Mouse (Mus musculus) limb, embryonic 10.5 days (tissue): ENCODE measurements around the gene Mllt3. TPM values are rescaled to one million over a fixed set of nuclear protein-coding genes. Genes with fewer than 3 reads are reported as not detected.
A peak's percentile ranks its signal among the peaks of the same experiment; 100 is the strongest.

Experiments used
- DNase-seq: peaks from one replicate; pipeline ENCODE4 v3.0.0-alpha.2; 2017; ENCODE audit warnings: low spot score
- H3K27ac ChIP-seq: fragments of 300-500 bp; sonication (generic); 2 replicates; pipeline ENCODE4 v1.5.1; 2016; ENCODE audit warnings: mild to moderate bottlenecking
- H3K27me3 ChIP-seq: fragments of 300-500 bp; sonication (generic); 2 replicates; pipeline ENCODE4 v1.6.1; 2016; ENCODE audit warnings: low read depth, mild to moderate bottlenecking; ENCODE audit not compliant: poor library complexity, severe bottlenecking
- H3K36me3 ChIP-seq: fragments of 300-500 bp; sonication (generic); 2 replicates; pipeline ENCODE4 v1.6.1; 2016; ENCODE audit warnings: mild to moderate bottlenecking, moderate library complexity
- H3K4me1 ChIP-seq: fragments of 300-500 bp; sonication (generic); 2 replicates; pipeline ENCODE4 v1.6.1; 2016
- H3K4me3 ChIP-seq: fragments of 300-500 bp; sonication (generic); 2 replicates; pipeline ENCODE4 v1.5.1; 2016; ENCODE audit warnings: mild to moderate bottlenecking, moderate library complexity
- H3K9me3 ChIP-seq: fragments of 300-500 bp; sonication (generic); replicated peaks from 2 replicates; pipeline ENCODE4 v1.6.1; 2016; ENCODE audit warnings: mild to moderate bottlenecking
- WGBS: fragments of 180-500 bp; shearing (Covaris S2); methylation state at CpG from one replicate; pipeline ENCODE4 v1.1.7; 2016; 5-methylcytosine and 5-hydroxymethylcytosine counted together
- polyA plus RNA-seq: library from polyadenylated mRNA; unstranded; fragments of >200 nt; fragmentation: Nextera tagmentation; extraction: Ambion mirVana; gene quantifications from 2 replicates; pipeline ENCODE4 v1.2.1, GENCODE M21; 2016

Mllt3 gene
- polyA plus RNA-seq = 46.7 and 49.7 TPM in 2 replicates

DNA sequence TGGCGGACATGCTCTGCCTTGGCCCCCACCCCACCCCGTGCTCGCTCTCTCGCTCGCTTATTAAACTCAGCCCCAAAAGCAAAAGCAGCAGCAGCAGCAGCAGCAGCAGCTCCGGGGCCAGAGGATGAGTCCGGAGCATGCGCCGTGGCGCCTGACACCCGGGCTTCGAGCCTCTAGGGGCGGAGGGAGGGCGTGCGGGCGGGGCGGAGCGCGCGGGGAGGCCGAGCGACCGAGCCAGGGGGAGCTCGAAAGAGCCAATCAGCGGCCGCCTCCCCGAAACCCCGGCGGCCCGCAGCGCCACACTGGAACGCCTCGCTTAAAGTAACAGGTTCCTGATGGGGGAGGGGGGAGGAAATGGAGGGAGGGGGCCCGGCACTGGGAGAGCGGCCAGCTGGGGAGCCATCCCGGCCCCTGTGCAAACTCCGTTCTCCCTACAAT, at the start of gene Mllt3:
Gene Mllt3 (minus strand): TSS at position 149 of the 438 bp plus-strand sequence.
- under 1% methylated on average over 36 of the region's 37 CpGs for WGBS
- H3K27me3 ChIP-seq = peaks cover 10% of the 10 kb centered on the region; the same call in 1 of the 2 replicates
- H3K4me3 ChIP-seq = peak within 1 kb of the TSS; percentile 94
- H3K9me3 ChIP-seq = no peaks in the 10 kb centered on the region
- H3K4me1 ChIP-seq = peaks cover 36% of the 10 kb centered on the region
- peak within 1 kb of the TSS; percentile 97 for H3K27ac ChIP-seq
- H3K36me3 ChIP-seq = peaks cover 9% of the 10 kb centered on the region
- peak; percentile 98 for DNase-seq

DNA sequence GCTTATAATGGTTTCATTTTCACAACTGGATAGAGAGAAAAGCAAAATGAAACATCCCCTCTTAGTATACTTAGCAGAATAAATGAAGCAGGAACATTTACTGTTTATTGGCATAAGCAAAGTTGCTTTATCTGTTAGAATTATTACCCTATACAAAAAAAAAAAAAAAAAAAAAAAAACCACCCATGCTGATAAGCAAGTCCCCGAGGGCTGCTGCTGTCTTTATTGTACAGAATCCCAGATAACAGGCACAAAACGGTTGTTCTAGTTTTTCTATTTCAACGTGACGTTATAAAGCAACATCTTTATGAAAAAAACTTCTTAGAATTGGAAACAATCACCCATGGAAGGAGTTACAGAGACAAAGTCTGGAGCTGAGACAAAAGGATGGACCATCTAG, 49.2 kb upstream of the Mllt3 start:
- 89% methylated on average over 4 of the region's 4 CpGs for WGBS
- Histone ChIP-seq H3K4me1 (peaks cover 12% of the 10 kb centered on the region), H3K27ac (no peak overlapping the region), H3K36me3 (no peaks in the 10 kb centered on the region), H3K9me3 (no peaks in the 10 kb centered on the region), H3K27me3 (no peaks in the 10 kb centered on the region), H3K4me3 (no peak overlapping the region)
- DNase-seq = no peak

DNA sequence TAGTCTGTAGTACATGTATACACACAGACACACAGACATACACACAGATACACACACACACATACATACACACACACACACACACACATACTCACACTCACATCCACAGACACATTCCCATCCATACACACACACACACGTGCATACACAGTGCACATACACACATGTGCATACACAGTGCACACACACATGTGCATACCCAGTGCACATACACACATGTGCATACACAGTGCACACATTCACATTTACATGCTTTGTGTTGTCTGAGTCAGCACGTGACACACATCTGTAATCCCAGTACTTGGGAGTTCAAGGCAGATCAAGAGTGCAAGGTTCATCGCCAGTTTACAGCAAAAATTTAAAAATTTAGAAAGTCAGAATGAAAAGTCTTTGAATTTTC, 48.7 kb upstream of the Mllt3 start:
- Histone ChIP-seq H3K36me3 (no peaks in the 10 kb centered on the region), H3K4me1 (peaks cover 12% of the 10 kb centered on the region), H3K27ac (no peak overlapping the region), H3K9me3 (no peaks in the 10 kb centered on the region), H3K4me3 (no peak overlapping the region), H3K27me3 (no peaks in the 10 kb centered on the region)
- 94% methylated on average over 3 of the region's 3 CpGs for WGBS
- no peak for DNase-seq

DNA sequence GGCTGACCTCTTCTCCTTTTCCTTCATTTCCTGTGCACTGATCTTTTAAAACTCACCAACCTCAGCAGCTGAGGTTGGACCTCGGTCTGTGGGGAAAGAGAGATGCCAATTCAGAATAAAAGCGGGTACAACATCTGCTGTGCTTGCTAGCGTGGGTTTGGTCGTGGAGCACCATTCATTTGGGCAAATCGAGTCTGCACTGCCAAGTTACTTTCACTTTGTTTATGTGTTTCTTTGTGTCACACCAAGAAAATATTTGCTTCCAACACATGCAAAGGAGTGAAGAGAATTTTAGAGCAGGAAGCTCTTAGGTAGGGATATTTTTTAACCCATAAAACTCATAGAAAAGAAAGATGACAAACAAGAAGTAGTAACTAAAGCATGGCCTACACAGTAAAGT, 48.3 kb upstream of the Mllt3 start:
- Histone ChIP-seq H3K36me3 (no peaks in the 10 kb centered on the region), H3K27ac (no peak overlapping the region), H3K4me3 (no peak overlapping the region), H3K9me3 (no peaks in the 10 kb centered on the region), H3K27me3 (no peaks in the 10 kb centered on the region), H3K4me1 (peaks cover 12% of the 10 kb centered on the region)
- 79% methylated on average over 5 of the region's 5 CpGs for WGBS
- no peak for DNase-seq

DNA sequence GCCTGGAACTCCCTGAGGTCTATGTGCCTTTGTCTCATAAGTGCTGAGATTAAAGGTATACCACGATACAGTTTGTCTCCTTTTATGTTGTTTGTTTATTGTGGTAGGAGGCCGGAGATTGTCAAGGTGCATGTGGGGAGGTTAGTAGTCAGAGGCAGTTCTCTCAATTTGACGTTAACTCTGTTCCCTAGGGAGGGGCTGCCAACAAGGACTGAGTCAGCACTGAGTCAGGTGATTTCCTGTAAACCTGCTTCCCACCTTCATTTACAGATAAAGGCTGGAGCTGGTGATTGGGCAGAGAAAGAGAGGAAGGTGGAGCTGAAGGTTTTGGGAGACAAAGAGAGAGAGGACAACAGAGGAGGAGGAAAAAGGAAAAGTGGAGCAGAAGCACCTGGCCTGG, 45.8 kb upstream of the Mllt3 start:
- H3K27ac ChIP-seq = no peak overlapping the region
- no peaks in the 10 kb centered on the region for H3K36me3 ChIP-seq
- DNase-seq = no peak
- no peaks in the 10 kb centered on the region for H3K9me3 ChIP-seq
- H3K4me3 ChIP-seq = no peak overlapping the region
- peaks cover 11% of the 10 kb centered on the region for H3K4me1 ChIP-seq
- WGBS = 70% methylated on average over 3 of the region's 3 CpGs
- H3K27me3 ChIP-seq = no peaks in the 10 kb centered on the region

DNA sequence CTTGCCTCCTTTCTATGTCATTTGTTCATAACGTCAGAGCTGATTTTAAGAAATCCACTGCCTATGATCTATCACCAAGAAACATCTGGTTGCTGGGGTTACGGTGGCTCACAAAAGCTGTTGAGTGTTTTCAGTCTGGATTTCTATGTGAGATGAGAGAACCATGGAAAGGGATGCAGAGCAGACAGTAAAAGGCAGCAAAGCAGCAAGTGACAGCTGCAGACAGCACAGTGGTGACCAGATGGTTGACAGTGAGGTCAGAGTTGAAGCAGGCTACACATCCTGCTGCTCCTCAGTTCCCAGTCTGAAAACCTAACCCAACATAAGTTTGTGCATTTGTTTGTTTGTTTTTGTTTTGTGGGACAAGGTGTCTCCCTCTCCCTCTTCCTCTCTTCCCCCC, 42.2 kb upstream of the Mllt3 start:
- H3K36me3 ChIP-seq = no peaks in the 10 kb centered on the region
- no peaks in the 10 kb centered on the region for H3K27me3 ChIP-seq
- H3K4me3 ChIP-seq = no peak overlapping the region
- no peaks in the 10 kb centered on the region for H3K4me1 ChIP-seq
- 88% methylated on average over 2 of the region's 2 CpGs for WGBS
- H3K9me3 ChIP-seq = no peaks in the 10 kb centered on the region
- no peak overlapping the region for H3K27ac ChIP-seq
- no peak for DNase-seq

DNA sequence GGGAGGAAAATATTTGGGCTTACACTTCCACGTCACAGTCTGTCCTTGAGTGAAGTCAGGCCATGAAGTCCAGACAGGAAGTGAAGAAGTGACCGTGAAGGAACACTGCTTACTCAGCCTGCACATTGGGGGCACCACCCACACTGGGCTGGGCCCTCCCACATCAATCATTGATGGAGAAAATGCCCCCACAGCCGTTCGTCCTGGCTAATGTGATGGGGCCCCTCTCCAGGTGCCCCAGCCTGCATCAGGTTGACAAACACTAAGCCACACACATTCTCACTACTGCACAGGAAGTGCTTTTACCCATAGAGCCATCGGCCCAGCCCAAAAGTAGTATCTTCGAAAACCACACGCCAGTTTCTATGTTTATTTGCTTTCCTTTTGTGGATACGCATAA, 13.1 kb upstream of the Mllt3 start:
- Histone ChIP-seq H3K4me1 (no peaks in the 10 kb centered on the region), H3K36me3 (no peaks in the 10 kb centered on the region), H3K27ac (no peak overlapping the region), H3K4me3 (no peak overlapping the region), H3K27me3 (no peaks in the 10 kb centered on the region), H3K9me3 (no peaks in the 10 kb centered on the region)
- DNase-seq = no peak
- 75% methylated on average over 8 of the region's 8 CpGs for WGBS

DNA sequence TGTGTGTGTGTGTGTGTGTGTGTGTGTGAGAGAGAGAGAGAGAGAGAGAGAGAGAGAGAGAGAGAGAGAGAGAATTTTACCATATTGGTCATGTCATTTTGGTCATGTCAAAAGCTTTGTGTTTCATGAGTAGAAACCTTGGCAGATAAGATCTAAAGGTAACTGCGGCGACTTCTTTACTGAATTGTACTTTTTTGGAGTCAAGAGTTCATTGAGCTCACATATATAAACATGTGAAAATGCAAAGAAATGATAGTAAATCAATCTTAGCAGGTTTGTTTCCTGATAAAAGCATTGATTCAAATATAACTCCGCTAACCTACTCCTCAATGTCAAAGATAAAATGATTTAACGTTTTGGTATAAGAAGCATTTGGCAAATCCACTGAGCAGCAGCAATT, 12.0 kb upstream of the Mllt3 start:
- no peak for DNase-seq
- Histone ChIP-seq H3K4me3 (no peak overlapping the region), H3K27ac (no peak overlapping the region), H3K9me3 (no peaks in the 10 kb centered on the region), H3K36me3 (no peaks in the 10 kb centered on the region), H3K4me1 (no peaks in the 10 kb centered on the region), H3K27me3 (no peaks in the 10 kb centered on the region)
- WGBS = 92% methylated on average over 4 of the region's 4 CpGs

DNA sequence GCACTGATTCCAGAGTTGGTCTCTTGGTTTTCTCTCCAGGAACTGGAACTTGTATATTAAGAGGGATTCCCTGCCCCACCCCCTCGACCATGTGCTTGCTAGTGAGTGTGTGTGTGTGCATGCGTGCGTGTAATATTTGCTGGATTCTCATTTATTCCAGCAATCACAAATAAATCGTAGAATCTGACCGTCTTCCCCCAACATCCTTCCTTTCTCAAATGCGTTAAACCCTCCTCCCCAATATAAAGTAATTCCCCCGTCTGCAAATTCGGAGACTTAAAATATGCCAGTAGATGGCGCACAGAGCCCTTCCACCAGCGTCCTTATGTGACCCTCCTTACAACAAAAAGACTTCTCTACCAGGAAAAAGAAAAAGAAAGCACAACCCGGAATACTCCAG, 2.2 kb upstream of the Mllt3 start:
- WGBS = 1% methylated on average over 11 of the region's 11 CpGs
- peaks cover 26% of the 10 kb centered on the region for H3K4me1 ChIP-seq
- H3K4me3 ChIP-seq = peak overlapping the region; percentile 94
- peak; percentile 67 for DNase-seq
- H3K27ac ChIP-seq = no peak overlapping the region
- no peaks in the 10 kb centered on the region for H3K9me3 ChIP-seq
- peaks cover 10% of the 10 kb centered on the region; the same call in 1 of the 2 replicates for H3K27me3 ChIP-seq
- no peaks in the 10 kb centered on the region for H3K36me3 ChIP-seq

DNA sequence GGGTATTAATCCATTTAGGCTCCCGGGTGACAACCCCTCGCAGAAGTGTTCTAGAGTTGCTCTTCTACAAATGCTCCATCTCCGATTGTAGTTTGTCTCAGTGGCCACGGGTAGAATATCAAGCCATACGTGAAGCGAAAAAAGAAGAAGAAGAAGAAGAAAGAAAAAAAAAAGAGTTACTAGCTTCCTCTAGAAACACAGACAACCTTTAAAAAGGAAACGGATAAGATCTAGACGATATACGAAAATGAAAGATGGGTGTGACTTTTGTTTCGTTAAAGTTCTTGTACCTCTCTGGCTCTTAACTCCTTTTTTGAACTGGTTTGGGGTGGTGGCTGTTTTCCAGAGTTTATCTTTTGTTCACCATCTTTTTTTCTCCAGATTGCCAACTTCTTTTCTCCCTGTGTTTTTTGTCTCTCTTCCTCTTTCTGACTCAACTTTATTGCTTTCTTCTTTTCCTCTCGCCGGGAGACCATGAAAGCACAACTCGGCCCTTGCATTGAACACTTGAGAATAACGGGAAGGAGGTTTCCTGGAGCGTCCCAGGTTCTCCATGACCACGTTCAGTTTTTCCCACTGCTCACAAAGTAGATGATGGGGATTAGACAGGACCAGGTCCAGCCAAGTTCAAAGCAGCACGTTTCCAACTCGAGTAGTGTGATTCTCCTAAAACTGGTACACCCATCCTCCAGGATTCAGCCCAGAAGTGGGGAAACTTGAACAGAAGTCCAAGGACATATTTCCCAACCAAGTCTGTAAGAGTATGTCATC, 1.4 kb upstream of the Mllt3 start:
- Histone ChIP-seq H3K4me1 (peaks cover 33% of the 10 kb centered on the region), H3K9me3 (no peaks in the 10 kb centered on the region), H3K27ac (0 out of 2 replicates have a peak overlapping the region, but pooled peaks have one; percentile 97), H3K27me3 (peaks cover 10% of the 10 kb centered on the region; the same call in 1 of the 2 replicates), H3K4me3 (peak overlapping the region; percentile 94), H3K36me3 (peaks cover 3% of the 10 kb centered on the region)
- DNase-seq = peak; percentile 41
- 2% methylated on average over 18 of the region's 18 CpGs for WGBS

DNA sequence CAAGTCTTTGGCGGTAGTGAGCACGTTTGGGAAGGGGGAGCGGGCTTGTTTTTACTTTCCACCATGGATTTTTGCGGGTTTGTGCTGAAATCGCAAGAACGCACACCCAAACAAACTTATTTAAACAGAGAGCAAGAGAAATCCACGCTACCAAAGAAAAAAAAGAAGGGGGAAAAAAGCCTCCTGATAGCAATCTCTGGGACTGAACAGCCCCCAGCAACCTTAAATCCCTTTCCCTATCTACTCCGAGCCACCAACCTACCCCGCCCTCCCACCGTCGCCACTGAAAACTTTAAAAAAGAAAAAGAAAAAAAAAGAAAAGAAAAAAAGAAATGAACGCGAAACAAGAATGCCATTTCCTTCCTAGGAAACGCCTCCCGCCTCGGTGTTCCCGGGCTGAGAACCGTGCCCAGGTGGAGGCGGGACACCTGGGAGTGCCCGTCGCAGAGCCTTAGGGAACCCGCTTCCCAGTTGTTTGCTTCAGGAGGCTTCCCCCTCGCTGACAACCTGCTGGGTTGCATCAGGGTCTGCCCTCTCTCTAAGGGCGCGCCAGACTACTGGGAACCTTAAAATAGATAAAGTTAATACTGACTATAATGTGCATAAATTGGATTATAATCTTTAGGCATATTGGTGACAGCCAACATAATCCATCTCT, 694 bp upstream of the Mllt3 start:
- peaks cover 10% of the 10 kb centered on the region; the same call in 1 of the 2 replicates for H3K27me3 ChIP-seq
- peak; percentile 50 for DNase-seq
- H3K4me3 ChIP-seq = peak overlapping the region; percentile 94
- no peaks in the 10 kb centered on the region for H3K9me3 ChIP-seq
- H3K36me3 ChIP-seq = peaks cover 9% of the 10 kb centered on the region
- peaks cover 36% of the 10 kb centered on the region for H3K4me1 ChIP-seq
- WGBS = under 1% methylated on average over 25 of the region's 25 CpGs
- H3K27ac ChIP-seq = peak overlapping the region; percentile 97

DNA sequence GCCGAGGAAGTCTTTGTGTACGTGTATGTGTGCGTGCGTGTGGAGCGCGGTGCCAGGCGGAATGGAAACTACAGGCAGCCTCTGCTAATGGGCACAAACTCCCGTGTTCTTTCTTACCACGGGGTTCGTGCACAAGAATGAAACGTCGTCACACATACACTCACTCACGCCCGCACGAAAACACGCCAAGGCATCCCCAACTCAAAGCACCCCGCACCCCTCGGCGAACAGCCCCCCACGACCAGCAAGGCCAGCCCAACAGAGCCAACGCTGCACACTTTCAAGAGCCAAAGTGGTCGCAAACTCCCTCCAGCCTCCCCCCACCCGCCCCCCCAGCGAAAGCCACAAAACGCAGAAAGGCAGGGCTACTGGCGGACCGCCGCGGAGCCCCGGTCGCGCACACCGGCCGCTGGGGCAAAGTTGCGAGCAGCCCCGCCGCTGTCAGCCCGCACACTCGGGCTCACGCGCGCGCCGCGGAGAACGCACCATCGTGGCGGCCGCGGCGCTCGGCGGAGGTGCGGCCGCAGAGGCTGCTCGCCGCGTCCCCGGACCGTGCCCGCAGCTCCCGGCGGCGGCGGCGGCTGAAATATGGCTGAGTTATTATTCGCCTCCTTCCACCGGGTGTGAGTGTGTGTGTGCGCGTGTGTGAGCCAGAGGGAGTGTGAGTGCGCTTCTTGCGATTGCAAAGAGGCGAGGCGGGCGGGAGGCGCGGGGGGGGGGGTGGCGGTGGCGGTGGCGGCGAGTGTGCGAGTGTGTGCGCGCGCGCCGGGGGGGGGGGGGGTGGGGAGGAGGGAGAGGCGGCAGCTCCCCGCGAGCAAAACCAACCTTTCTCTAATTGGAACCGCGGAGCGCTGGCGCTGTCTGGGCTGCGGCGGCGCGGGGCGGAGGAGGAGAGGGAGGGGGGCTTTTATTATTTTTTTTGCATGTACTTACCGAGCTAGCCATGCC, 739 bp downstream of the Mllt3 start:
- no peaks in the 10 kb centered on the region for H3K9me3 ChIP-seq
- peaks cover 10% of the 10 kb centered on the region; the same call in 1 of the 2 replicates for H3K27me3 ChIP-seq
- H3K4me1 ChIP-seq = peaks cover 36% of the 10 kb centered on the region
- H3K27ac ChIP-seq = peak overlapping the region; percentile 97
- DNase-seq = peak; percentile 84
- H3K36me3 ChIP-seq = peaks cover 15% of the 10 kb centered on the region
- whole genome bisulfite sequencing = under 1% methylated on average over 84 of the region's 100 CpGs
- peak overlapping the region; percentile 94 for H3K4me3 ChIP-seq
